ENCODE assay signal across 8 mouse cellular contexts in genomic region chr19:45581257-45581656, GRCm38 (mm10). TPM values are rescaled to one million over a fixed set of nuclear protein-coding genes. Genes with fewer than 3 reads are reported as not detected.
A peak's percentile ranks its signal among the peaks of the same experiment; 100 is the strongest.
DNase-seq lines count a peak whose midpoint lies in the region; ATAC-seq lines count a peak whose summit lies in the region.

No protein-coding gene starts in this region.

- peak; percentile 32 for ATAC-seq in neutrophil, adult 5-6 weeks (ENCODE audit: extremely low read depth, insufficient number of reproducible peaks, low FRiP score, poor library complexity, severe bottlenecking)

- peak; percentile 20 to 32 for DNase-seq in gastrocnemius, adult 8-10 months (ENCODE audit: low spot score in 2 of 2)
- DNase-seq in gastrocnemius, adult 18-20 months (ENCODE audit: low spot score), result no peak
- DNase-seq in right cerebral cortex, adult 2 months (ENCODE audit: low spot score in 2 of 2), result peak; percentile 39 to 46
- no peak for DNase-seq in right cerebral cortex, postnatal 36 days (ENCODE audit: low spot score in 2 of 2)
- DNase-seq in c-Kit-positive CD71-positive TER-119-negative erythroid progenitor cells, embryonic 14.5 days (ENCODE audit: low read depth), result peak; percentile 70
- peak; percentile 51 to 52 for DNase-seq in layer of hippocampus, postnatal 14 days (ENCODE audit: low spot score in 2 of 2)
- DNase-seq in yolk sac, embryonic 10.5 days (ENCODE audit: low spot score), result peak; percentile 22

RNA-seq across cellular contexts. Expression of gene Gm17018, which starts 20.8 kb away (rescaled TPM):
- total RNA-seq in gastrocnemius, adult 8-10 months (2022), result 10 to 100 TPM; 15.3 to 18.7 (median 16.5) TPM
- 10 to 100 TPM; 16.7 to 19.6 TPM for total RNA-seq in gastrocnemius, adult 18-20 months (2021)
- 10 to 100 TPM; 55.2 to 55.4 TPM for total RNA-seq in layer of hippocampus, postnatal 14 days (2021)
- 12.2 and 19.3 TPM in 2 replicates for total RNA-seq in neutrophil, adult 5-6 weeks (2017)

RNA-seq across cellular contexts. Expression of gene Poll, which starts 20.9 kb away (rescaled TPM):
- 10 to 100 TPM; 16.0 to 17.1 (median 16.4) TPM for total RNA-seq in gastrocnemius, adult 8-10 months (2022)
- total RNA-seq in gastrocnemius, adult 18-20 months (2021), result 10 to 100 TPM; 14.8 to 15.1 TPM
- 1 to 10 TPM; 7.5 to 8.0 TPM for total RNA-seq in layer of hippocampus, postnatal 14 days (2021)
- total RNA-seq in neutrophil, adult 5-6 weeks (2017), result 8.7 and 8.8 TPM in 2 replicates

Comparison
In these comparisons a context has a peak if more than half of its experiments do, and no peak if none do; other contexts are left out.
1. DNase-seq: peak in gastrocnemius, adult 8-10 months (2 of 2), right cerebral cortex, adult 2 months (2 of 2), c-Kit-positive CD71-positive TER-119-negative erythroid progenitor cells, embryonic 14.5 days (single experiment), layer of hippocampus, postnatal 14 days (2 of 2) and yolk sac, embryonic 10.5 days (single experiment); none in gastrocnemius, adult 18-20 months (single experiment) and right cerebral cortex, postnatal 36 days (0 of 2).